Mouse (Mus musculus) kidney, embryonic 16.5 days (tissue): ENCODE measurements at regions not wholly inside any gene's neighbourhood (a gene's known extent, or its start where the extent isn't known, plus 50 kb on each side); places are given as distances from the start of the nearest gene placed in this dataset.

Experiments
- ATAC-seq: fragments of 200-750 bp; cut with Nextera tagmentation; 2 replicates; pipeline ENCODE4 v1.8.0; 2017; ENCODE audit warnings: moderate TSS enrichment; ENCODE audit not compliant: low FRiP score, low TSS enrichment
- H3K27ac ChIP-seq: fragments of 300-500 bp; sonication (generic); 2 replicates; pipeline ENCODE4 v1.5.1; 2014; ENCODE audit warnings: low read length
- H3K27me3 ChIP-seq: fragments of 300-500 bp; sonication (generic); 2 replicates; pipeline ENCODE4 v1.6.1; 2014; ENCODE audit warnings: low read length, control low read depth, mixed read lengths; ENCODE audit not compliant: insufficient read depth
- H3K36me3 ChIP-seq: fragments of 300-500 bp; sonication (generic); 2 replicates; pipeline ENCODE4 v1.6.1; 2014; ENCODE audit warnings: low read length, control low read depth, mixed read lengths; ENCODE audit not compliant: insufficient read depth
- H3K4me1 ChIP-seq: fragments of 300-500 bp; sonication (generic); 2 replicates; pipeline ENCODE4 v1.6.1; 2014; ENCODE audit warnings: low read length, control low read depth, mixed read lengths; ENCODE audit not compliant: insufficient read depth
- H3K4me2 ChIP-seq: fragments of 300-500 bp; sonication (generic); replicated peaks from 2 replicates; pipeline ENCODE4 v1.6.1; 2014; ENCODE audit warnings: low read depth, low read length
- H3K4me3 ChIP-seq: fragments of 300-500 bp; sonication (generic); 2 replicates; pipeline ENCODE4 v1.5.1; 2014; ENCODE audit warnings: mild to moderate bottlenecking, low read length
- H3K9ac ChIP-seq: fragments of 300-500 bp; sonication (generic); replicated peaks from 2 replicates; pipeline ENCODE4 v1.6.1; 2014; ENCODE audit warnings: low read length
- H3K9me3 ChIP-seq: fragments of 300-500 bp; sonication (generic); 2 replicates; pipeline ENCODE4 v1.6.1; 2016; ENCODE audit warnings: low read length, control low read depth
- WGBS: fragments of 180-500 bp; shearing (Covaris S2); extraction: QIAGEN DNeasy Blood & Tissue Kit; methylation state at CpG from one replicate; pipeline ENCODE4 v1.1.7; 2014; 5-methylcytosine and 5-hydroxymethylcytosine counted together

- WGBS = 61% methylated on average over 21 of the region's 21 CpGs
- Histone ChIP-seq H3K9ac (no peak overlapping the region), H3K27me3 (no peaks in the 10 kb centered on the region), H3K4me1 (peaks cover 7% of the 10 kb centered on the region; the same call in 1 of the 2 replicates), H3K4me2 (0 out of 2 replicates have a peak overlapping the region, but pooled peaks have one; percentile 12), H3K9me3 (no peaks in the 10 kb centered on the region), H3K27ac (no peak overlapping the region), H3K36me3 (no peaks in the 10 kb centered on the region), H3K4me3 (no peak overlapping the region)
- no peak for ATAC-seq
These were observed 107.4 kb downstream of the Ets2 start for GRCm38 (mm10) chr16:95809127-95809876.

- no peak for ATAC-seq
- Histone ChIP-seq H3K4me3 (no peak overlapping the region), H3K27me3 (no peaks in the 10 kb centered on the region), H3K9me3 (no peaks in the 10 kb centered on the region), H3K36me3 (no peaks in the 10 kb centered on the region), H3K9ac (no peak overlapping the region), H3K4me1 (peaks cover 7% of the 10 kb centered on the region; the same call in 1 of the 2 replicates), H3K4me2 (no peak overlapping the region), H3K27ac (no peak overlapping the region)
- 66% methylated on average over 5 of the region's 5 CpGs for WGBS
These were observed 104.6 kb downstream of the Ets2 start for GRCm38 (mm10) chr16:95806510-95806909.

- ATAC-seq = no peak
- no peak overlapping the region for H3K9ac ChIP-seq
These were observed 102.3 kb downstream of the Ets2 start for GRCm38 (mm10) chr16:95804199-95804598.

GRCm38 (mm10) chr16:95802641-95803040 lies 100.8 kb downstream of the Ets2 start:
- no peak overlapping the region for H3K27ac ChIP-seq
- no peak overlapping the region for H3K4me3 ChIP-seq
- 0 out of 2 replicates have a peak, but pooled peaks cover 5% of the 10 kb centered on the region for H3K9me3 ChIP-seq
- no peak for ATAC-seq
- no peaks in the 10 kb centered on the region for H3K4me1 ChIP-seq
- no peak overlapping the region for H3K4me2 ChIP-seq
- no peaks in the 10 kb centered on the region for H3K27me3 ChIP-seq
- no peak overlapping the region for H3K9ac ChIP-seq
- H3K36me3 ChIP-seq = no peaks in the 10 kb centered on the region

More at GRCm38 (mm10) chr16:95804199-95804598, 102.3 kb downstream of the Ets2 start:
- H3K4me2 ChIP-seq = no peak overlapping the region
- no peaks in the 10 kb centered on the region for H3K27me3 ChIP-seq
- no peak overlapping the region for H3K27ac ChIP-seq
- 0 out of 2 replicates have a peak, but pooled peaks cover under 1% of the 10 kb centered on the region for H3K9me3 ChIP-seq
- H3K4me3 ChIP-seq = no peak overlapping the region
- peaks cover 5% of the 10 kb centered on the region; the same call in 1 of the 2 replicates for H3K4me1 ChIP-seq
- WGBS = 12% methylated on average over 1 of the region's 1 CpGs
- H3K36me3 ChIP-seq = no peaks in the 10 kb centered on the region

GRCm38 (mm10) chr16:95802207-95802606 lies 100.3 kb downstream of the Ets2 start:
- no peaks in the 10 kb centered on the region for H3K36me3 ChIP-seq
- H3K27ac ChIP-seq = no peak overlapping the region
- H3K4me2 ChIP-seq = no peak overlapping the region
- 0 out of 2 replicates have a peak, but pooled peaks cover 5% of the 10 kb centered on the region for H3K9me3 ChIP-seq
- WGBS = 57% methylated on average over 4 of the region's 4 CpGs
- no peak for ATAC-seq
- H3K4me1 ChIP-seq = no peaks in the 10 kb centered on the region
- no peak overlapping the region for H3K9ac ChIP-seq
- H3K27me3 ChIP-seq = no peaks in the 10 kb centered on the region
- no peak overlapping the region for H3K4me3 ChIP-seq

- Histone ChIP-seq H3K36me3 (no peaks in the 10 kb centered on the region), H3K4me3 (no peak overlapping the region), H3K9me3 (0 out of 2 replicates have a peak, but pooled peaks cover 5% of the 10 kb centered on the region), H3K9ac (no peak overlapping the region), H3K27me3 (no peaks in the 10 kb centered on the region), H3K4me1 (no peaks in the 10 kb centered on the region), H3K4me2 (no peak overlapping the region), H3K27ac (no peak overlapping the region)
- WGBS = 84% methylated on average over 7 of the region's 7 CpGs
- ATAC-seq = no peak
These were observed 99.1 kb downstream of the Ets2 start for GRCm38 (mm10) chr16:95800911-95801442.

- no peak overlapping the region for H3K27ac ChIP-seq
- 0 out of 2 replicates have a peak, but pooled peaks cover 5% of the 10 kb centered on the region for H3K9me3 ChIP-seq
- no peak for ATAC-seq
- H3K36me3 ChIP-seq = no peaks in the 10 kb centered on the region
- no peaks in the 10 kb centered on the region for H3K27me3 ChIP-seq
- H3K4me1 ChIP-seq = peaks cover 8% of the 10 kb centered on the region
- no peak overlapping the region for H3K4me3 ChIP-seq
- no peak overlapping the region for H3K4me2 ChIP-seq
- no peak overlapping the region for H3K9ac ChIP-seq
- WGBS = 40% methylated on average over 9 of the region's 9 CpGs
These were observed 96.7 kb downstream of the Ets2 start for GRCm38 (mm10) chr16:95798582-95798981.

GRCm38 (mm10) chr16:95798099-95798498 lies 96.2 kb downstream of the Ets2 start:
- H3K27ac ChIP-seq = no peak overlapping the region
- H3K27me3 ChIP-seq = no peaks in the 10 kb centered on the region
- H3K4me3 ChIP-seq = no peak overlapping the region
- H3K9ac ChIP-seq = no peak overlapping the region
- no peak overlapping the region for H3K4me2 ChIP-seq
- no peak for ATAC-seq
- H3K36me3 ChIP-seq = no peaks in the 10 kb centered on the region
- peaks cover 8% of the 10 kb centered on the region for H3K4me1 ChIP-seq
- 0 out of 2 replicates have a peak, but pooled peaks cover 5% of the 10 kb centered on the region for H3K9me3 ChIP-seq
- WGBS = 82% methylated on average over 11 of the region's 11 CpGs

- Histone ChIP-seq H3K27ac (no peak overlapping the region), H3K9me3 (0 out of 2 replicates have a peak, but pooled peaks cover 5% of the 10 kb centered on the region), H3K27me3 (no peaks in the 10 kb centered on the region), H3K4me3 (no peak overlapping the region), H3K4me1 (peaks cover 8% of the 10 kb centered on the region), H3K36me3 (no peaks in the 10 kb centered on the region), H3K4me2 (no peak overlapping the region), H3K9ac (no peak overlapping the region)
- 54% methylated on average over 2 of the region's 2 CpGs for WGBS
- no peak for ATAC-seq
These were observed 95.3 kb downstream of the Ets2 start for GRCm38 (mm10) chr16:95797141-95797540.

GRCm38 (mm10) chr16:95794876-95795275 lies 93.0 kb downstream of the Ets2 start:
- no peak overlapping the region for H3K9ac ChIP-seq
- H3K4me3 ChIP-seq = no peak overlapping the region
- no peaks in the 10 kb centered on the region for H3K27me3 ChIP-seq
- 0 out of 2 replicates have a peak, but pooled peaks cover 5% of the 10 kb centered on the region for H3K9me3 ChIP-seq
- WGBS = 73% methylated on average over 8 of the region's 8 CpGs
- no peak for ATAC-seq
- no peak overlapping the region for H3K27ac ChIP-seq
- 0 out of 2 replicates have a peak overlapping the region, but pooled peaks have one; percentile 19 for H3K4me2 ChIP-seq
- H3K36me3 ChIP-seq = no peaks in the 10 kb centered on the region
- peaks cover 8% of the 10 kb centered on the region for H3K4me1 ChIP-seq
